Mouse (Mus musculus) lung, postnatal 0 days (tissue): ENCODE data around the gene Cacna1i. TPM values are rescaled to one million over a fixed set of nuclear protein-coding genes. Genes with fewer than 3 reads are reported as not detected.

Experiments
- ATAC-seq: fragments of 200-750 bp; cut with Nextera tagmentation; 2 replicates; pipeline ENCODE4 v1.8.0; 2017; ENCODE audit warnings: moderate library complexity
- DNase-seq: peaks from one replicate; pipeline ENCODE4 v3.0.0-alpha.2; 2016; ENCODE audit warnings: low spot score
- H3K27ac ChIP-seq: fragments of 300-500 bp; sonication (generic); 2 replicates; pipeline ENCODE4 v1.5.1; 2014; ENCODE audit warnings: antibody characterized with exemption, mild to moderate bottlenecking, low read length, mixed read lengths
- H3K27me3 ChIP-seq: fragments of 300-500 bp; sonication (generic); replicated peaks from 2 replicates; pipeline ENCODE4 v1.6.1; 2014; ENCODE audit warnings: low read length, mixed read lengths; ENCODE audit not compliant: insufficient read depth
- H3K36me3 ChIP-seq: fragments of 300-500 bp; sonication (generic); 2 replicates; pipeline ENCODE4 v1.6.1; 2014; ENCODE audit warnings: low read length, mixed read lengths; ENCODE audit not compliant: insufficient read depth
- H3K4me1 ChIP-seq: fragments of 300-500 bp; sonication (generic); 2 replicates; pipeline ENCODE4 v1.6.1; 2014; ENCODE audit warnings: antibody characterized with exemption, low read depth, low read length, mixed read lengths; ENCODE audit not compliant: insufficient read depth
- H3K4me2 ChIP-seq: fragments of 300-500 bp; sonication (generic); replicated peaks from 2 replicates; pipeline ENCODE4 v1.6.1; 2014; ENCODE audit warnings: low read depth, mild to moderate bottlenecking, low read length, moderate library complexity, mixed read lengths
- H3K4me3 ChIP-seq: fragments of 300-500 bp; sonication (generic); 2 replicates; pipeline ENCODE4 v1.5.1; 2014; ENCODE audit warnings: low read depth, low read length
- H3K9ac ChIP-seq: fragments of 300-500 bp; sonication (generic); replicated peaks from 2 replicates; pipeline ENCODE4 v1.6.1; 2014; ENCODE audit warnings: low read depth, mild to moderate bottlenecking
- H3K9me3 ChIP-seq: fragments of 300-500 bp; sonication (generic); 2 replicates; pipeline ENCODE4 v1.6.1; 2016; ENCODE audit warnings: low read length, mixed read lengths
- CTCF ChIP-seq: IDR thresholded peaks from 2 replicates; pipeline ENCODE4 v1.5.1; 2016; ENCODE audit warnings: antibody characterized with exemption, mild to moderate bottlenecking
- EP300 ChIP-seq: IDR thresholded peaks from 2 replicates; pipeline ENCODE4 v1.6.1; 2016; ENCODE audit warnings: antibody characterized with exemption, mild to moderate bottlenecking, control low read depth
- WGBS: fragments of 180-500 bp; shearing (Covaris S2); extraction: QIAGEN DNeasy Blood & Tissue Kit; methylation state at CpG from one replicate; pipeline ENCODE4 v1.1.7; 2014; 5-methylcytosine and 5-hydroxymethylcytosine counted together
- polyA plus RNA-seq: library from polyadenylated mRNA; unstranded; fragments of >200 nt; fragmentation: Nextera tagmentation; extraction: Ambion mirVana; gene quantifications from 2 replicates; pipeline ENCODE4 v1.2.1, GENCODE M21; 2015

The Cacna1i gene
- polyA plus RNA-seq, 1 experiment from 2014 or later: not detected

DNA sequence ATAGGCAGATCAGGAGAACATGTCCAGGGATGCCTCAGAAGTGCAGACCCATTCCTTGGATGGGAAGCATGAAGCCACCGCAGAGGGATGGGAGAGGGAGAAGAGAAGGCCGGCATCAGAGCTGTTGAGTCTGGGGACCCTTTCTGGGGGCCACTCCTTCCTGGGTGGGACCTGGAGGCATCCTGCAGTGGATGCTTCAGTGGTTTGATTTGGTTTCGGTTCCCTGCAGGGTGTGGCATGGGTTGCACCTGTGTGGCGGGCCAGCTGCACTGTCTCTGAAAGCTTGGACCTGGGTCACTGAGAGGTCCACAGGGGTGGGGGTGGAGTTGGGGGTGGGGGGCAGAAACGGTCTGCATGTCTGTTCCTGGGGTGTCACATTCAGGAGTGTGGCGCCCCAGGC lies 32.9 kb downstream of the Cacna1i start:
- Histone ChIP-seq H3K9me3 (no peaks in the 10 kb centered on the region), H3K9ac (no peak overlapping the region), H3K4me1 (no peaks in the 10 kb centered on the region), H3K36me3 (no peaks in the 10 kb centered on the region), H3K4me3 (no peak overlapping the region), H3K27me3 (no peaks in the 10 kb centered on the region), H3K4me2 (no peak overlapping the region), H3K27ac (no peak overlapping the region)
- 78% methylated on average over 5 of the region's 6 CpGs for WGBS
- no peak for ATAC-seq
- no peak for TF ChIP-seq EP300
- TF ChIP-seq CTCF: no peak
- no peak for DNase-seq

DNA sequence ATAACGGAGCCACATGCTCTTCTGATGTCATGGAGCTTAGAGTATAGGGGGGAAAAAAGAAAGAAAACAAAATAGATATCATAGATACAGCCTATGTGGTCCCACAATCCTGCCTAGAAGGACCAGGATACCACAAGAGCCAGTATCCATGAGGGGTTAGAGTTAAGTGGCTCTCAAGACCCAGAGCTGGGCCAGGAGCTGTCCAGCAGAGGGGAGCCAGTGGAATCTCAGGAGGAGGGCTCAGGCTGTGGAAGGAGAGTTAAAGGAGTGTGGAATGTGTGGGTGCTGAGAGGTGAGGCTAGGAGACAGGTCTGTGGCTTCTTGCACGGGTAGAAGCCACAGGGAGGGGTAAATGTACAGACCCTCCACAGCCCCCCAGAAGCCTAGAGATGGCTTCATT lies 38.2 kb downstream of the Cacna1i start:
- ATAC-seq (no peak), DNase-seq (no peak)
- Histone ChIP-seq H3K9me3 (no peaks in the 10 kb centered on the region), H3K9ac (no peak overlapping the region), H3K27ac (no peak overlapping the region), H3K4me1 (no peaks in the 10 kb centered on the region), H3K4me3 (no peak overlapping the region), H3K27me3 (no peaks in the 10 kb centered on the region), H3K36me3 (no peaks in the 10 kb centered on the region), H3K4me2 (no peak overlapping the region)
- TF ChIP-seq EP300 (no peak), CTCF (no peak)
- WGBS: 44% methylated on average over 2 of the region's 2 CpGs

DNA sequence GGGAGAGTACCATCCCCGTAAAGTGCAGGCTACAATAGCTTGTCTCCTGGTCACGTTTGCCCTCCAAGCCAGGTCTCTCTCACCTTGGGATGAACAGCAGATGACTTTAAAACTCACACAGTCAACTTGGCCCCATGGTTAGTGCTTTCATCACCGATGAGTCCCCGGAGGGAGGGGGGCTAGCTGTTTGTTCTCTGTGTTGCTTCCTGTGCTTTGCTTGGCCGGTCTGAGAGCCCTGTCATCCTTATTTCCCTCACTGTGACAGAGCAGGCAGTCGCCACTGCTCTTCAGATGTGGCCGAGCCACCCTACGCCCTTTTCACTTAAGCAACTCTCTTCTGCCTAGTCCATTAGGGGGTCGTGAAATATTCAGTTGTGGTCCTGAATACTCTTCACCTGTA lies 38.7 kb downstream of the Cacna1i start:
- no peak for ATAC-seq
- 66% methylated on average over 9 of the region's 9 CpGs for WGBS
- Histone ChIP-seq H3K36me3 (no peaks in the 10 kb centered on the region), H3K9me3 (no peaks in the 10 kb centered on the region), H3K27me3 (no peaks in the 10 kb centered on the region), H3K9ac (no peak overlapping the region), H3K4me2 (no peak overlapping the region), H3K4me3 (no peak overlapping the region), H3K4me1 (no peaks in the 10 kb centered on the region), H3K27ac (no peak overlapping the region)
- DNase-seq: no peak
- TF ChIP-seq EP300 (no peak), CTCF (no peak)

DNA sequence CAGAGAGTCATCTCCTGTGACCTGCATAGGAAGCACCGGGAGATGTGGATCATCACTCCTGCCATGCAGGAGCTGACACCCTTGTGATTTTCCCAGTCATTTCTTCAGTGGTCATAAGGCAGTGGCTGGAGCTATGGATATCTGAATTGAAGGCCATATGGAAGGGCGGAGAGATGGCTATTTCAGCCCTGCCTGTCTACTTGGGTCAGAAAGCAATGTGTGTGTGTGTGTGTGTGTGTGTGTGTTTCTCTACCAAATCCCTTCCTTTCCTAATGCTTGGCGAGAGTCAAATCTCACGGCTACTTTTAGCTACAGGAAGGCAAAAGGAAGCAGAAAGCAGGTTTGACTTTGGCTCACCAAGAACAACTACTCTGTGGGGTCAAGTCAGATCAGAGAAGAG lies 39.9 kb downstream of the Cacna1i start:
- no peaks in the 10 kb centered on the region for H3K27me3 ChIP-seq
- no peak for TF ChIP-seq EP300
- no peak for TF ChIP-seq CTCF

DNA sequence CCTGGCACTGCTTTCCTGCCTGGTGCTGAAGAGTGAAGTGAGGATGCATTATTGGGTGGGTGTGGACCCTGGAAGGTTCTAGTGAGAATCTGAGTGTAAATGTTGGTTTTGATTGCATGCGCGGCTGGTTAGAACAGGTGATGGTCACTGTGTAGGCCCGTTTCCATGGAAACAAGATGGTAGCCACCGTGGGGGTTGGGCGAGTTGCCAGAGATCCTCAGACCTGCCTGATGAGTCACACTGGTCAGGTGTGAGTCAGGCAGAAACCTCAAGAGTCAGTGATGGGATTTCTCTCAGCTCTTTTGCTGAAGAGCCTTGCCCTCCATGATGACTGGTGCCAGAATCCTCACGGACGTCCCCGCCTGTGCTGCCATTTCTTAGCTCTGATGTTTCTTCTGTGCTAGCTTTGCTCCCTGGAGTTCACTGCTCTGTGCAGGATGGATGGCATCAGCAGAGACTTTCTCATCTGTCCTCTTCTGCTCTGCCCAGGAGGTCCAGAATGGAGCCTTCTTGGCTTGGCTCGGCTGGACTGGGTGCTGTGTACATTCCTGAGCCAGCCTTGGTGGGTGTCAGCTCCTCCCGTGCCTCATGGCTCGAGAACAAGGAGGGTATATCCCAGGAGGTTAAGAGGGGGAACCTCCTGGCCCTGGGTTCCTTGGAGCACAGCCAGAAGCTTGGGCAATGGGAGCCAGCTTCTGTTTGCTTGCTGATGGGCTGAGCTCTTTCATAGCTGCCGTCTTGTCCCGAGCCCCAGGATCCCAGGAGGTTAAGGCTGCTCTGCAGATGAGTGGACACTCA lies 40.9 kb downstream of the Cacna1i start:
- Histone ChIP-seq H3K4me1 (no peaks in the 10 kb centered on the region), H3K27me3 (no peaks in the 10 kb centered on the region), H3K9ac (no peak overlapping the region), H3K36me3 (no peaks in the 10 kb centered on the region), H3K4me2 (no peak overlapping the region), H3K27ac (no peak overlapping the region), H3K9me3 (no peaks in the 10 kb centered on the region), H3K4me3 (no peak overlapping the region)
- DNase-seq: no peak
- no peak for ATAC-seq
- TF ChIP-seq CTCF (no peak), EP300 (no peak)
- WGBS: 66% methylated on average over 13 of the region's 13 CpGs

More for the DNA sequence above, 39.9 kb downstream of the Cacna1i start:
- ATAC-seq (no peak), DNase-seq (no peak)
- H3K4me3 ChIP-seq: no peak overlapping the region
- no peak overlapping the region for H3K27ac ChIP-seq
- whole genome bisulfite sequencing: 85% methylated on average over 4 of the region's 4 CpGs
- no peak overlapping the region for H3K9ac ChIP-seq
- no peaks in the 10 kb centered on the region for H3K36me3 ChIP-seq
- no peak overlapping the region for H3K4me2 ChIP-seq
- H3K4me1 ChIP-seq: no peaks in the 10 kb centered on the region
- H3K9me3 ChIP-seq: no peaks in the 10 kb centered on the region

DNA sequence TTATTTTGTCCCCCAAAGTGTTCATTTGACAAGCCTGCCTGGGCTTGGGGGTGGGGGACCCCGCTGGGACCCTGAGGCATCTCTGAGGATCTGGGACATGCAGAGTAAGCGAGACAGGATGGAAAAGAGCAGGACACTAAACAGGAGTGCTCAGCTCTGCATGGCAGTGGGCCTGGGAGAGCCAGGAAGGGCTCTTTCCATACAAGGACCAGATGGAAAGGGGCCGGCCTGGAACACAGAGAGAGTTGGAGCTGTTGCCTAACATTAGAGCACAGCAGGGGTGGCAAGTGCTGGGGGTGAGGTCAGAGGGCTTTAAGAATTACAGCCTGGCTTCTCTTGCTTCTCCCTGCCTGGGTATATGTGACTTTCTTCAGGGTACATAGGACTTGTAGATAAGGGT lies 43.2 kb downstream of the Cacna1i start:
- no peak for DNase-seq
- ATAC-seq: no peak
- TF ChIP-seq EP300 (no peak), CTCF (no peak)

More for the DNA sequence above, 43.2 kb downstream of the Cacna1i start:
- Histone ChIP-seq H3K27ac (no peak overlapping the region), H3K4me3 (no peak overlapping the region), H3K36me3 (no peaks in the 10 kb centered on the region), H3K27me3 (no peaks in the 10 kb centered on the region), H3K9ac (no peak overlapping the region), H3K4me1 (no peaks in the 10 kb centered on the region), H3K9me3 (no peaks in the 10 kb centered on the region), H3K4me2 (no peak overlapping the region)
- WGBS: 52% methylated on average over 3 of the region's 3 CpGs
